Mouse (Mus musculus) stomach, postnatal 0 days (tissue): ENCODE data around the gene Slc44a1.

Experiments used
- CTCF ChIP-seq: IDR thresholded peaks from 2 replicates; pipeline ENCODE4 v1.5.1; 2016; ENCODE audit warnings: antibody characterized with exemption, low read depth, mild to moderate bottlenecking, moderate library complexity
- EP300 ChIP-seq: optimal IDR thresholded peaks from 2 replicates; pipeline ENCODE3; 2016; ENCODE audit warnings: antibody characterized with exemption

DNA sequence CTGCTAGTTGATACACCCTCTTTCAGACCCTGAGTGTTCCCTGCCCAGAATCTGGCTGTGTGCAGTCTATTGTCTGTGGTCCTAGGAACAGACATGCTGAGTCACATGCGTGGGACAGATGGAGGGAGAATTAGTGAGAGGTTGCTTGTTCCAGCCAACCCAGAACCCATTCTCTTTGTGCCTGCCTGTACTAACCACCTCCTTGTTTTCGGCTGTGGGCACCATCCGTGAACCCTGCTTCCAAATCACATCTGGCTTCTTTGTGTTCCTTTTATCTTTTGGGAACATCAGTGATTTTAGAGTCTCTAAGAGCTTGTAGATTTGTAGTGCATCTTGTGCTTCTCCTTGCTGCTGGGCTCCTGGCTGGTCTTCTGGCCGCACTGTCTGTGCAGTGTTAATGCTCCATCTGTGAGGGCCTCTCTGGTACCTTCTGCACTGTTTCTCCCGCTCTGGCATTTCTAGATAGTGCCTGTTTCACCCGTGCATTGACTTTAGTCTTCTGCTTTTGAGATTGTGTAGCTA is 75.9 kb downstream of the Slc44a1 start:
- TF ChIP-seq CTCF = no peak
- TF ChIP-seq EP300 = no peak
